8 mouse cellular contexts compared by ENCODE assay signal in the genomic region with DNA sequence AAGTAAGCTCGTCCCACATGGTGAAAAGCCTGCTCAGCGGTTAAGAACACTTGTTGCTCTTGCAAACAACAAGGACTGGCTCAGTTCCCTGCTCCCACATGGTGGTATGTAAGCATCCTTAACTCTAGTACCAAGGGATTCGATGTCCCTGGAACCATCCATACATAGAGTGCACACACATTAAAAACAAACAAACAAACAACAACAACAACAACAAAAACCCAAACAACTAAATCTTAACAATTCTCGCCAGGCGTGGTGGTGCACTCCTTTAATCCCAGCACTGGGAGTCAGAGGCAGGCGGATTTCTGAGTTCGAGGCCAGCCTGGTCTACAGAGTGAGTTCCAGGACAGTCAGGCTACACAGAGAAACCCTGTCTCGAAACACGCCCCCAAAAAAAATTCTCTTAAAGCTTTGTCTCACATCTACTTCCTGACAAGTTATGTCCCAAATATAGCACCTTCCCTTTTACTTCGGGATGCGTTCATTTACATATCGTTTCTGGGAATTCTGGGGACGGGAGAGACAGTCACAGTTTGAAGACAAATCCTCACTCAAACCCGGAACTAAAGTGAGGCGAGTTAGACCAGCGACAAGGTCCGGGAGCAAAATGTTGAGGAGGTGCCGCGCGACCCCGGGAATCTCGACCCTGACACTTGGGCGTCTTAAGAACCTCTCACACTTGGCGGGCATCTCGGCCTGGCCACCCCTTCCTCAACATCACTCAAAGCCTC. TPM values are rescaled to one million over a fixed set of nuclear protein-coding genes. Genes with fewer than 3 reads are reported as not detected.
A peak's percentile ranks its signal among the peaks of the same experiment; 100 is the strongest.
DNase-seq lines count a peak whose midpoint lies in the region; ATAC-seq lines count a peak whose summit lies in the region.

No protein-coding gene starts in this region.

- peak overlapping the region; percentile 91 for H3K4me2 ChIP-seq in heart, embryonic 11.5 days
- peak overlapping the region; percentile 73 for H3K4me2 ChIP-seq in hindbrain, embryonic 15.5 days
- peak overlapping the region; percentile 91 for H3K4me2 ChIP-seq in midbrain, embryonic 13.5 days (replicated peaks)

- no peak; the same call in 1 of the 2 replicates for ATAC-seq in heart, embryonic 11.5 days (replicated peaks; ENCODE audit: insufficient number of reproducible peaks, low FRiP score, low TSS enrichment)
- no peak for ATAC-seq in hindbrain, embryonic 15.5 days (ENCODE audit: low FRiP score, low read depth)
- no peak for ATAC-seq in midbrain, embryonic 13.5 days
- ATAC-seq in activated CD4-positive, CD25-positive, alpha-beta regulatory T cell, adult 4 months, result no peak

- H3K4me1 ChIP-seq in heart, embryonic 11.5 days (ENCODE audit: control insufficient read depth, insufficient read depth, low read length), result 0 out of 2 replicates have a peak, but pooled peaks cover 2% of the 10 kb centered on the region
- H3K4me1 ChIP-seq in hindbrain, embryonic 15.5 days (replicated peaks), result peaks cover 16% of the 10 kb centered on the region
- H3K4me1 ChIP-seq in midbrain, embryonic 13.5 days (replicated peaks), result peaks cover 10% of the 10 kb centered on the region

- H3K36me3 ChIP-seq in heart, embryonic 11.5 days (ENCODE audit: control insufficient read depth, insufficient read depth, low read length), result 0 out of 2 replicates have a peak, but pooled peaks cover 2% of the 10 kb centered on the region
- H3K36me3 ChIP-seq in hindbrain, embryonic 15.5 days, result no peaks in the 10 kb centered on the region
- no peaks in the 10 kb centered on the region for H3K36me3 ChIP-seq in midbrain, embryonic 13.5 days

- H3K9me3 ChIP-seq in heart, embryonic 11.5 days (replicated peaks; ENCODE audit: control insufficient read depth, low read length), result no peaks in the 10 kb centered on the region
- no peaks in the 10 kb centered on the region for H3K9me3 ChIP-seq in hindbrain, embryonic 15.5 days
- H3K9me3 ChIP-seq in midbrain, embryonic 13.5 days, result no peaks in the 10 kb centered on the region

- 18% methylated on average over 25 of the region's 25 CpGs for WGBS in heart, embryonic 11.5 days (ENCODE audit: insufficient replicate concordance)
- 20% methylated on average over 25 of the region's 25 CpGs for WGBS in hindbrain, embryonic 15.5 days
- 21% methylated on average over 25 of the region's 25 CpGs for WGBS in midbrain, embryonic 13.5 days

- peak overlapping the region; percentile 23; the same call in 1 of the 2 replicates for H3K27ac ChIP-seq in heart, embryonic 11.5 days (ENCODE audit: low read depth, low read length)
- H3K27ac ChIP-seq in hindbrain, embryonic 15.5 days (replicated peaks), result peak overlapping the region; percentile 36
- H3K27ac ChIP-seq in midbrain, embryonic 13.5 days, result no peak overlapping the region

- DNase-seq in heart, adult 18-20 months, result no peak
- peak; percentile 15 for DNase-seq in brain, adult 2 months (ENCODE audit: low read depth, low spot score)
- no peak for DNase-seq in urinary bladder, postnatal 14 days (ENCODE audit: low spot score)
- no peak for DNase-seq in adrenal gland, adult 2 months

- H3K4me3 ChIP-seq in heart, embryonic 11.5 days (ENCODE audit: low read depth, low read length), result peak overlapping the region; percentile 90
- H3K4me3 ChIP-seq in hindbrain, embryonic 15.5 days, result peak overlapping the region; percentile 71
- H3K4me3 ChIP-seq in midbrain, embryonic 13.5 days (replicated peaks), result peak overlapping the region; percentile 83

- H3K9ac ChIP-seq in heart, embryonic 11.5 days (ENCODE audit: low read depth, low read length), result peak overlapping the region; percentile 82
- H3K9ac ChIP-seq in hindbrain, embryonic 15.5 days, result peak overlapping the region; percentile 74
- H3K9ac ChIP-seq in midbrain, embryonic 13.5 days (replicated peaks), result peak overlapping the region; percentile 86

- H3K27me3 ChIP-seq in heart, embryonic 11.5 days (ENCODE audit: control insufficient read depth, insufficient read depth, low read length), result 0 out of 2 replicates have a peak, but pooled peaks cover 4% of the 10 kb centered on the region
- no peaks in the 10 kb centered on the region for H3K27me3 ChIP-seq in hindbrain, embryonic 15.5 days
- H3K27me3 ChIP-seq in midbrain, embryonic 13.5 days, result peaks cover 7% of the 10 kb centered on the region; the same call in 1 of the 2 replicates

RNA-seq across cellular contexts. Expression of a gene that starts 0.8 kb away (rescaled TPM):
- polyA plus RNA-seq in heart, embryonic 11.5 days (2014; fragmentation: Nextera tagmentation; extraction: Ambion mirVana), result 10.2 and 12.7 TPM in 2 replicates
- total RNA-seq in heart, adult 18-20 months (2021), result 10 to 100 TPM; 29.8 to 36.4 TPM
- polyA plus RNA-seq in hindbrain, embryonic 15.5 days (2015; fragmentation: Nextera tagmentation; extraction: Ambion mirVana), result 26.5 and 27.4 TPM in 2 replicates
- polyA plus RNA-seq in midbrain, embryonic 13.5 days (2015; fragmentation: Nextera tagmentation; extraction: Ambion mirVana), result 17.6 and 17.7 TPM in 2 replicates
- total RNA-seq in adrenal gland, adult 2 months (2021), result 10 to 100 TPM; 31.3 to 35.0 TPM
- polyA plus RNA-seq in adrenal gland, adult 2 months (2012; rRNA removed), result 17.1 and 20.1 TPM in 2 replicates
- polyA plus RNA-seq in activated CD4-positive, CD25-positive, alpha-beta regulatory T cell, adult 4 months (2017; shearing (Covaris generic)), result 10 to 100 TPM; 48.1 to 52.2 TPM

RNA-seq across cellular contexts. Expression of a gene that starts 20.3 kb away (rescaled TPM):
- polyA plus RNA-seq in heart, embryonic 11.5 days (2014; fragmentation: Nextera tagmentation; extraction: Ambion mirVana), result 230 and 232 TPM in 2 replicates
- total RNA-seq in heart, adult 18-20 months (2021), result 100 to 1,000 TPM in 1 of 2 experiments, 10 to 100 TPM in 1; 74.7 to 100 TPM
- polyA plus RNA-seq in hindbrain, embryonic 15.5 days (2015; fragmentation: Nextera tagmentation; extraction: Ambion mirVana), result 96.5 and 98.8 TPM in 2 replicates
- 64.4 and 65.7 TPM in 2 replicates for polyA plus RNA-seq in midbrain, embryonic 13.5 days (2015; fragmentation: Nextera tagmentation; extraction: Ambion mirVana)
- total RNA-seq in adrenal gland, adult 2 months (2021), result 10 to 100 TPM; 46.5 to 46.9 TPM
- polyA plus RNA-seq in adrenal gland, adult 2 months (2012; rRNA removed), result 109 and 114 TPM in 2 replicates
- polyA plus RNA-seq in activated CD4-positive, CD25-positive, alpha-beta regulatory T cell, adult 4 months (2017; shearing (Covaris generic)), result not detected

RNA-seq across cellular contexts. Expression of a gene that starts 28.0 kb away (rescaled TPM):
- polyA plus RNA-seq in heart, embryonic 11.5 days (2014; fragmentation: Nextera tagmentation; extraction: Ambion mirVana), result 126 and 128 TPM in 2 replicates
- 100 to 1,000 TPM in 1 of 2 experiments, 10 to 100 TPM in 1; 87.3 to 107 TPM for total RNA-seq in heart, adult 18-20 months (2021)
- 118 and 124 TPM in 2 replicates for polyA plus RNA-seq in hindbrain, embryonic 15.5 days (2015; fragmentation: Nextera tagmentation; extraction: Ambion mirVana)
- polyA plus RNA-seq in midbrain, embryonic 13.5 days (2015; fragmentation: Nextera tagmentation; extraction: Ambion mirVana), result 110 and 111 TPM in 2 replicates
- total RNA-seq in adrenal gland, adult 2 months (2021), result 100 to 1,000 TPM; 102 to 116 TPM
- polyA plus RNA-seq in adrenal gland, adult 2 months (2012; rRNA removed), result 186 and 204 TPM in 2 replicates
- 100 to 1,000 TPM; 122 to 153 TPM for polyA plus RNA-seq in activated CD4-positive, CD25-positive, alpha-beta regulatory T cell, adult 4 months (2017; shearing (Covaris generic))

RNA-seq across cellular contexts. Expression of a gene that starts 34.9 kb away (rescaled TPM):
- polyA plus RNA-seq in heart, embryonic 11.5 days (2014; fragmentation: Nextera tagmentation; extraction: Ambion mirVana), result 11.1 and 13.7 TPM in 2 replicates
- 10 to 100 TPM in 1 of 2 experiments, 1 to 10 TPM in 1; 9.4 to 12.9 TPM for total RNA-seq in heart, adult 18-20 months (2021)
- 8.5 and 9.5 TPM in 2 replicates for polyA plus RNA-seq in hindbrain, embryonic 15.5 days (2015; fragmentation: Nextera tagmentation; extraction: Ambion mirVana)
- 7.2 and 7.5 TPM in 2 replicates for polyA plus RNA-seq in midbrain, embryonic 13.5 days (2015; fragmentation: Nextera tagmentation; extraction: Ambion mirVana)
- total RNA-seq in adrenal gland, adult 2 months (2021), result 1 to 10 TPM; 2.1 to 3.7 TPM
- polyA plus RNA-seq in adrenal gland, adult 2 months (2012; rRNA removed), result 0.62 and 0.94 TPM in 2 replicates
- polyA plus RNA-seq in activated CD4-positive, CD25-positive, alpha-beta regulatory T cell, adult 4 months (2017; shearing (Covaris generic)), result 1 to 10 TPM in 1 of 2 experiments, under 1 TPM in 1; 0.58 to 1.0 TPM

RNA-seq across cellular contexts. Expression of a gene that starts 50.3 kb away (rescaled TPM):
- 0.13 and 0.39 TPM in 2 replicates for polyA plus RNA-seq in heart, embryonic 11.5 days (2014; fragmentation: Nextera tagmentation; extraction: Ambion mirVana)
- total RNA-seq in heart, adult 18-20 months (2021), result not detected
- polyA plus RNA-seq in hindbrain, embryonic 15.5 days (2015; fragmentation: Nextera tagmentation; extraction: Ambion mirVana), result 0.63 and 0.70 TPM in 2 replicates
- 0.19 and 0.38 TPM in 2 replicates for polyA plus RNA-seq in midbrain, embryonic 13.5 days (2015; fragmentation: Nextera tagmentation; extraction: Ambion mirVana)
- total RNA-seq in adrenal gland, adult 2 months (2021), result under 1 TPM; 0.26 to 0.83 TPM
- polyA plus RNA-seq in adrenal gland, adult 2 months (2012; rRNA removed), result 0.84 and 1.6 TPM in 2 replicates
- 1 to 10 TPM; 1.5 to 1.6 TPM for polyA plus RNA-seq in activated CD4-positive, CD25-positive, alpha-beta regulatory T cell, adult 4 months (2017; shearing (Covaris generic))

Comparison
In these comparisons a context has a peak if more than half of its experiments do, and no peak if none do; other contexts are left out.
1. RNA of a gene that starts 20.3 kb away (polyA plus RNA-seq): 230 to 232 TPM in heart, embryonic 11.5 days, 109 to 114 TPM in adrenal gland, adult 2 months, 96.5 to 98.8 TPM in hindbrain, embryonic 15.5 days and 64.4 to 65.7 TPM in midbrain, embryonic 13.5 days; not detected in activated CD4-positive, CD25-positive, alpha-beta regulatory T cell, adult 4 months; every median in the first group is over 10 times any median in the second.
2. Peak in every context shown above with its lines, with median percentiles within 50 percentile points of each other: H3K4me2 ChIP-seq, H3K4me3 ChIP-seq and H3K9ac ChIP-seq.